Mouse (Mus musculus): ENCODE measurements around the gene Trmt13.

Trmt13 gene

DNA sequence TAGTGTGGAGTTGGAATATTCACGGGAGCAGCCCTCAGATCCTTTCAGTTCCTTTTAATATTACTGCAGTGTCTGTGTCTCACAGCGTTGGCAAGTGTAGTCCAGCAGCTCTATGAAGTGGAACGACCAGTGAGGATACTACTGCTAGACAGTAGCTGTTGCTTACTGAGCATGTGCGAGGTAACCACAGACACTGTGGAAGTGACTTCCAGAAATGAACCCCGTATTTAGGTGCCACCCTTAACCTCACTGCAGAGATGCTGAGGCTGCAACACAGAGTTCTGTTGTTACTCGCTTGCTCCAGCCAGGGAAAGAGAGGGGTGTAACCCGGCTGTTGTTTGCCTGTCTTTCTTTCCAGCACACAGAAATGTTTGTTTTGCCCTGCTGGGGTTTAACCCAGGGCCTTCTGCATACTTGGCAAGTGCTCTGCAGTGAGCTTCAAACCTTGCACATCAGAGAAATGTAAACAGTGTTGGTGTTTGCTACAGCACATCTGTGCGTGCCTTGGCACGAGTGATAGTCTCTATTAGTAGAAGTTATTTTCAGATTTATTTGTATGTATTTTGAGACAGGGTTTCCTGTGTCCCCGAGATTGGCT is at the start of gene Trmt13:
Trmt13 (minus strand) TSS at position 293 of the 598 bp plus-strand sequence.
- no peak for TF ChIP-seq GATA4 (IDR thresholded peaks at IDR 0.05; ENCODE audit: insufficient replicate concordance, low read length)

DNA sequence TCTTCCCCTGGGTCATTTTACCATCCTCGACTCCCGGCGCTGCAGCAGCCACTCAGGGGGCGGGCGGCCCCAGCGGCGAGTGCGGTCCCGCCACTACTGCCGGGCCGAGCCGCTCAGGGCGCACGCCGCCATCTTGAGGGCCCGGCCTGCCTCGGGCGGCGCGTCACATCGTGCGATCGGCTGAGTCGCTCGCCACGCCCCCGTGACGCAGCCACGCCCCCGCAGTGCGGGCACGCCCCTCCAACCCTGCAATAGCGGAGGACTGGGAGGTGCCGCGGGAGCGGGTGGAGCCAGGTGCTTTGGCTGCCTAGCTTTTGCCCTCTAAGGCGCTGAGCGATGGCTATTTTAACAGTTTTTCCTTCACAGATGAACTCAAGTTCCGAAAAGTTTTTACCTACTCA is 48.1 kb upstream of the Trmt13 start, which contains the start of gene Mfsd14a:
Mfsd14a (minus strand) TSS at position 215 of the 401 bp plus-strand sequence.
- peak; percentile 6; the same call in 1 of the 2 replicates for TF ChIP-seq GATA4 (IDR thresholded peaks at IDR 0.05; ENCODE audit: insufficient replicate concordance, low read length)

DNA sequence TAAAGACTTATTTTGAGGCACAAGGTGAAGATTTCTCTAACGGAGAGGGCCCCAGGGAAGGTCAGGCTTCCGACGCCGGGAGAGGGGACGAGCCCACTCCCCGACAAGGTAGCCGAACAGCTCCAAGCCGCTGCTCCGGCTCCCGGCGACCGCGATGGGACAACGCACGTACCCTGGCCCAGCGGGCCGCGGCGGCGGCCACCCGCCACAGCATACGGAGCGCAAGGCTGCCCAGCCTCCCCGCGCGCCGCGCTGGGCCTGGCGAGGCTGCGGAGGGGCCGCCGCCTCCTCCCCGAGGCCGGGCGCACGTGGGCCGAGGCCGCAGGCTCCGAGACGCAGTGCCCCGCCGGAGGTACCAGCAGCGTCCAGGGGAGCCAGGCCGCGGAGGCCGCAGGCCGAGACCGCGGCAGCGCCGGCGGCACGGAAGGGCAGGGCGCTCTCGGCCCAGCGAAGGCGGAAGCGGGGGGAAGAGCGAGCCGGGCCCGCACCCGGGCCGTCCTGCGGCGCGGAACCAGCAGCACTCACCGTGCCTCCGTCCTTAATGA is 47.6 kb upstream of the Trmt13 start:
- no peak for TF ChIP-seq GATA4 (IDR thresholded peaks at IDR 0.05; ENCODE audit: insufficient replicate concordance, low read length)

DNA sequence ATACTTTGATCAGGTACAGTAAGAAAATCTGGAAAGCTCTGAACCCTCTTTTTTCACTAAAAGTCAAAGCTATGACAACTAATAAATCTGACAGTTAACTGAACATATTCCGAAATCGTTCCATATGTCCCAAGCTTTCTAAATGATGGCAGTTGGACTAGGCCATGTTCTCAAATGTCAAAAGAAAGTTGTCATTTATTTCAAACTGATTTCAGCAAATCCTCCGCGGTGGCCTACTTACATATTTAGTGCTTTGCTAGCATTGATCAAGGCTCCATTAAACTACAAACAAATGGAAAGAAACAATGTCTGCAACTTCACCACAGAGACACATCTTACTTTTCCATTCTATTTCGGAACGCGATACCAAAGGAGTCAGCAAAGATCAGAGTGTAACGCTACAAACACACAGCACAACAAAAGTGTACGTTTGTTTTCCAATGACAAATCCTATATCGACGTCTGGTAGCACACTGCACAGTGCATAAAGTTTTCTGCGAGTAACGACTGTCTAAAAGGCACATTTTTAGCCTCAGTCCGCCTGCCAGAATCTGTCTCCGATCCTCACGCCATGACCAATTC is 47.0 kb upstream of the Trmt13 start:
- no peak for TF ChIP-seq GATA4 (IDR thresholded peaks at IDR 0.05; ENCODE audit: insufficient replicate concordance, low read length)

DNA sequence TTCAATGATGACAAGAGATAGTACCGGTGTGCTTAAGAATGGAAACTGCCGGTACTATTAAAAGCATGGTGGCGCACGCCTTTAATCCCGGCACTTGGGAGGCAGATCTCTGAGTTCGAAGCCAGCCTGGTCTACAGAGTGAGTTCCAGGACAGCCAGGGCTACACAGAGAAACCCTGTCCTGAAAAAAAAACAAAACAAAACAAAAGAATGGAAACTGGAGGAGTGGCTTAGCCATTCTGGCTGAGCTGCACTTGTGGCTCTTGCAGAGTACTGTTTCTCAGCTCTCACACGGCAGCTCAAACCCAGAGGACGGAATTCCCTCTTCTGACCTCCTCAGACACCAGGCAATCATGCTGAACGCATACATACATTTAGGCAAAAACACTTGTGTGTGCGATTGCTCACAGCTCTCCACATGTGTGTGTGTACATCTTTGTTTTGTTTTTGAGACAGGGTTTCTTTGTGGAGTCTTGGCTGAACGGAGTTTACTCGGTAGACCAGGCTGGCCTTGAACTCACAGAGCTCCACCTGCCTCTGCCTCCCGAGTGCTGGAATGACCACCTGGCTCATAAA is 45.6 kb upstream of the Trmt13 start:
- TF ChIP-seq GATA4 (IDR thresholded peaks at IDR 0.05; ENCODE audit: insufficient replicate concordance, low read length) = no peak

DNA sequence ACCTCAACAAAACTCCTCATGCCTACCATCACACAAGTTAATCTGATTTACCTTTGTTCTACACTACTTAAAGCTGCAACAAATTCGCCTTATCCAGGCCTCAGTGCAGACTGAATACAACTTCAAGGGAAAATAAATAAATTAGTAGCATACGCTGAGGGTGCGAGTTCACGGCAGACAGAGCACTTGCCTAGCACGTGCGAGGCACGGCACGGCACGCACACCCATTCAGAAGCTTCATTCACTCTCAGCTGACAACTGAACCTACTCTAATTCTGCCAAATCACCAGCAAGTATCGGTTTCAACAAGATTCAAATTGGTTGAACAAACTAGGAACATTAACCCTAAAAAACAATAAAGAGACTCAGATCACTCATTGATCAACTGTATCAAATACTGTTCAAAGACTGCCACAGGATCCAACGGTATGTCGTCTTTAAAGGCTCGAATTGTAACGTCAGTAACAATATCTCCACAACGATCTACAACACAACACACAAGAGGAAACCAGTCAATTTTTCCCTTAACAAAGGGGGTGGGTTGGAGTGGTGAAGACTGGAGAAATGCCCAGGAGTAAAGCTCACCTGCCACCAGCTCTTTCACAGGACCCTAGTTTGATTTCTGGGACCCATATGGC is 44.7 kb upstream of the Trmt13 start:
- TF ChIP-seq GATA4 (IDR thresholded peaks at IDR 0.05; ENCODE audit: insufficient replicate concordance, low read length) = no peak

DNA sequence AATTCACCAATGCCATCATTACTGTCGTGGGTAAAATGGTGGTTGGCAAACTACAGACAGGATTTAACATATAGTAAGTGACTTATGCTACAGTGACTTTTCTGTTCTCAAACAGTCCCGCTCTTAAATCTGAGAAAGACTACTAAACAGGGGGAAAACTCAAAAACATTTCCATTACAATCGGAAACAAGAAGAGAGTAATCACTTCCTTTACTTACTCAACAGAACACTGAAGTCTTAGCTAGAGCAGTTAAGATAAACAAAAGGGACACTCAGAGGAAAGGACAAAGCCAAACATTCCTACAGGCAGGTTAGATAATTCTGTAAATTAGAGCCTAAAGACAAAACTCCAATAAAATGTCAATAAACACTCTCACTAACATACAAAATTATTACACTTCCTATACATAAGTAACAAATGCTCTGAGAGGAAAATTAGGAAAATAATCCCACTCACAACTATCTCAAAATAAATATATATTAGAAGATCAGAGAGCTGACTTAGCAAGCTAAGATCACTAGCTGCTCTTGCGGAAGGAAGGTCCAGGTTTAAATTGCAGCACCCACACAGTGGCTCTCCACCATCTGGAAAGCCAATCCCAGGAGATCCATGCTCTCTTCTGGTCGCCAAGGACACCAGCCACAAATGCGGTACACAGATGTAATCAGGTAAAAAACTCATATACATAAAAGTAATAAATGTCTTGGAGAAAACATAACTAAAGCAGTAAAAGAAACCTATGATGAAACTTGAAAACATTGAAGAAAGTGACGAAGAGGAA is 42.0 kb upstream of the Trmt13 start:
- TF ChIP-seq GATA4 (IDR thresholded peaks at IDR 0.05; ENCODE audit: insufficient replicate concordance, low read length) = no peak

DNA sequence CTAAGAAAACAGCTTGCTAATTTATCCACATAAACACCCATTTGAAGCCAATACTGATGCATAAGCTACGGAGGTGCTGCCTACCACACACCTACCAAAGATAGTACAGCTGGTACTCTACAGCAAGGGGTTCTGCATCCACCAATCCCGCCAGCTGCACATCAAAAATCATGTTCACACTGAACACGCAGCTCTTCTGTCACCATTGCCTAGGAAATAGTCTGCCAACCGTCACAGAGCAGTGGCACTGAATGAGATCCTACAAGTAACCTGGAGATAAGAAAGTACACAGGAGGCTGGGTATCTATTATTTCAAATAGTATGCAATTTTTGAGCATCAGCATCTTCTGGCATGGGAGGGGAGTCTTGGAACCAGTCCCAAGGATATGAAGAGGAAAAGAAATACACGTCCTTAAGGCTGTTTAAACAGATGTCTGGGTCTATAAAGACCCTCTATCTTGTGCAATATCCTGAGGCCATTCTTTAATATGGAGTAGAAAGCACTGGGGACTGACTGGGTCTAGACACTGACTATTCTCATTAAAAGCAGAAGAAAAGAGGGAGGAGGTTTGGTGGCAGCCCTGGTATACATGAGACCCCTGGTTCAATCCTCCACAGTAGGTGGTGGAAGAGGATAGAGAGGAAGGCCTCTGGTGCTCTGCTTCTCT is 39.0 kb upstream of the Trmt13 start:
- TF ChIP-seq GATA4 (IDR thresholded peaks at IDR 0.05; ENCODE audit: insufficient replicate concordance, low read length) = no peak

DNA sequence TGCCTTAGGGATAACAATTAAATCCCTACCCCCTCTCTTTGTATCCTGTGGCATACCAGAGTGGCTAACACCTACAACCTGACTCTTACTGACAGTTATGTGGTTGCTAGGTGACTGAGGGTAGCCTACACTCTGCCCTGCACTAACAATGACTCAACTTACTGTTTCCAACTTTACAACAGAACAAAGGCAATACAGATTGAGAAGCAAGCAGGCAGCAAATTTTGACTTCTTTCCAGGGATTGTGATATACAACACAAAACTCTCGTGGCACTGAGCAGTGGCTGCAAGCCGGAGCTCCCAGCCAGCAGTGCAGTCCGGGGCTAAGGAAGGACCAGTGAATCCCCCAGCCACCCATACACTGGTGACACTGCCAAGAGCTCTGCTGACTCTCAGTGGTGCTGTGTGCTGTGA is 37.7 kb upstream of the Trmt13 start:
- no peak for TF ChIP-seq GATA4 (IDR thresholded peaks at IDR 0.05; ENCODE audit: insufficient replicate concordance, low read length)

DNA sequence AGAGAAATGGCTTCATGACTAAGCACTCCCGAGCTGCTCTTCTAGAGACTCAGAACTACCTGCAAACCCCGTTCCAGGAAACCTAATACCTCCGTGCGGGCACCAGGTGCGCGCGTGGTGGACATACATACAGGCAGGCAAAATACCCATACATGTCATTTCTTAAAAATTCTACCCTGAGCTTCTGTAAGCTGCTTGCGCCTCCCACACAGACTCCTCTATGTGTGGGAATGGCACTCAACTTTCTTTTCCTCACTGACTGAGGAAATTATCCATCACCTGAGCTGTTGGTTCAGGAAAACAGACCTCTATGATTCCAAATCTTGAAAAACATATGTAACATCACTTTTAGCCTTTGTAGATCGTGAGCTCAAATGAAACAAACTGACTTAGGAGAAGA is 36.3 kb upstream of the Trmt13 start:
- TF ChIP-seq GATA4 (IDR thresholded peaks at IDR 0.05; ENCODE audit: insufficient replicate concordance, low read length) = no peak

DNA sequence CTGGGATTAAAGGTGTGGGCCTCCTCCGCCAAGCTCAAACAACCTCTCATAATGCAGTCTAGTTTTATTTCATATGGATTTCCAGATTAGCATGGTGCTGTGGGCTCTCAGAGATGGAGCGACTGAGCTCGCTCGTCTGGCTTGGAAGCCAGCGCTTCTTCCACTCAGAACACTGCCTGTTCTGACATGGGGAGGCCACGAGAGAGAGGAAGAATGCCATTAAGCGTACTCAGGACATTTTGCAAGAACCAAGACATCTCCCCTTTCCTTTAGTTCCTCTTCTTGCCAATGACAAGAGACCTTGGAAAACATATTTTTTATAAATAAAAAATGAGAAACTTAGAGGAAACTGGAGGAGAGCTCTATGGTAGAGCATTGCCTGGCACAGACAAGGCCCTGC is 34.4 kb upstream of the Trmt13 start:
- TF ChIP-seq GATA4 (IDR thresholded peaks at IDR 0.05; ENCODE audit: insufficient replicate concordance, low read length) = no peak

DNA sequence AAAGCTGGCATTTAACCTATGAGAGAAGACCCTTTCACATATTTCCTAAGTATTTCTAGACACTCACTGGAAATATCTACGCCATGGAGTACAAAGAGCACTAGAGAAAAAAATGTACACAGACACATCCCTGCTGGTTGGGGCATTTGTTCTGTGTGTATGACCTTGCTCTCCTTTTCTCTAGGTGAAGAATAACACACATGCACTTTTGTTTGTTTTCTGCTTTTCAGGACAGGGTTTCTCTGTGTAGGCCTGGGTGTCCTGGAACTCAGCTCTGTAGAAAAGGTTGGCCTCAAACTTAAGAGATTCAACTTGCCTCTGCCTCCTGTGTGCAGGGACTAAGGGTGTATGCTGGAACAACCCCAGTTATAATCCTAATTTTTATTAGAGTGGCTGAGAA is 32.0 kb upstream of the Trmt13 start:
- TF ChIP-seq GATA4 (IDR thresholded peaks at IDR 0.05; ENCODE audit: insufficient replicate concordance, low read length) = no peak

DNA sequence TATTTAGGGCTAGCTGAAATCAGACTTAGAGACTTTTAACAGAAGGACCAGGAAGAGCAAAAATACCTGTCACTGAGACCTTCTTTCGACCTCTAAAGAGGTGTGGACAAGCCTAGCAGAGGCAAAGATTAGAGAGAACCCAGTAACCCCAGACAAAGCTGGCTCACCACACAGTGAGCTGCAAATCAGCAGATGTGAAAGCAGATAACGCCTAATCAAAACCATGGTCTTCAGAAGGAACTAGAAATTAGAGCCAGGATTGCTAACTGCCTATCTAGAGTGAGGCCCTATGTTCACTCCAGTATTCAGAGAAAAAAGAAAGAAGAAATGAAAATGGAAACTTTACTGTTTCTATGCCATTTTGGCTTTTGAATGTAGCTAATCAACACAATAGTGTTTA is 28.0 kb upstream of the Trmt13 start:
- TF ChIP-seq GATA4 (IDR thresholded peaks at IDR 0.05; ENCODE audit: insufficient replicate concordance, low read length) = no peak

DNA sequence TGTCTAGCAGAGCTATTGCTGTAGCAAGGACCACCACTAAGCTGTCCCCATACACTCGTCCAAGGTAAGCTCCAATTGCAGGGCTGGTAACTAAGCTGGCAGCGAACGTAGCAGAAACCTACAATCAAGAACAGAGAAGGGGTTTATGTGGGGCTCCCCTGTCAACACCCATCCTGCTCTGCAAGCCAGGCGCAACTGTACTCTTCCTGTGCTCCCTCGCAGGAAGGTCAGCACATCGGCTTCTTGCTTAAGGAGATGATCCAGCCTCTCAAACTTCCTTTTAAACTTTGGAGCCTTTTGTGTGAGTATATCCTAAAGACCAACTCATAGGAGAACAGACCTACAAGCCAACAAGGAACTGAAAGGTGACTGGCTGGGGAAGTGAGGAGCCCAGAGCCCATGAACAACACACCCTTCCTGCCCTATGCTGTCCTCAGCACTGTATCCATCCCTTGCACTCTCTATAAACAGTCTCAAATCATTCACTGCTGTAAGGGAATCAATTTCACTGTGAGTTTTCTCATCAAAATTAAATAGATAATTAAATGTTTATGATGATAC is 27.5 kb upstream of the Trmt13 start:
- TF ChIP-seq GATA4 (IDR thresholded peaks at IDR 0.05; ENCODE audit: insufficient replicate concordance, low read length) = no peak
